Mouse (Mus musculus): ENCODE data around the gene Dnase2a. TPM values are rescaled to one million over a fixed set of nuclear protein-coding genes. Genes with fewer than 3 reads are reported as not detected.
"Not testable (repeated sequence)": the region's sequence is repeated elsewhere in the genome, so short reads cannot be mapped to it uniquely, and the experiment has no call there.

Dnase2a gene
- total RNA-seq, 2 experiments from 2014 or later, result 31.9 to 99.8 TPM

DNA sequence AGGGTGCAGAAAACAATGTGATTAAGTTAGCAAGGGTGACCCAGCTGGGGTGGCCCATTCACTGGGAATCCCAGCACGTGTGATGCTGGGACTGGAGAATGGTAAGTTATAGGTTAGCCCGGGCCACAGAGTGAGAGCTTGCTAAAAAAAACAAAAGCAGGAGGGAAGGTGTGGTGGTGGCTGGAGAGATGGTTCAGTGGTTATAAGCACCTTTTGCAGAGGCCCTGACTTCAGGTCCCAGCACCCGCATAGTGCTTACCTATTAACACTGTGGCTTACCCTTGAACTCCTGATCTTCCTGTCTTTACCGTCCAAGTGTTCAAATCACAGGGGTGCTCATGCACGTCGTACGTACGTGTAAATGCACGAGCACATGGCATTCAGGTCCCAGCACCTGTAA lies 1.3 kb upstream of the Dnase2a start:
- ATAC-seq (replicated peaks; ENCODE audit: low FRiP score, poor library complexity, severe bottlenecking), result no peak

DNA sequence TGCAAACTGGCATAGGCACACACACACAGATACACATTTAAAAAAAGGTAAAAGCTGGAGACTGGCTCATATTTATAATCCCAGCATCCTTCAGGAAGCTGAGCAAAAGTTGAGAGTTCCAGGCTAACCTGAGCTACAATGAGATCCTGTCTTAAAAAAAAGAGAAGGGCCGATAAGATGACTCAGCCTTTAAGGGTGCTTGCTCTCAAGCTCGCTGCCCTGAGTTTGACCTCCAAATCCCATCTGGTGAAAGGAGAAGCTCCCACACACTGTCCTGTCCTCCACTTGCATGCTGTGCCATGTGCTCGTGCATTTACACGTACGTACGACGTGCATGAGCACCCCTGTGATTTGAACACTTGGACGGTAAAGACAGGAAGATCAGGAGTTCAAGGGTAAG lies 867 bp upstream of the Dnase2a start:
- ATAC-seq (replicated peaks; ENCODE audit: low FRiP score, poor library complexity, severe bottlenecking), result no peak

DNA sequence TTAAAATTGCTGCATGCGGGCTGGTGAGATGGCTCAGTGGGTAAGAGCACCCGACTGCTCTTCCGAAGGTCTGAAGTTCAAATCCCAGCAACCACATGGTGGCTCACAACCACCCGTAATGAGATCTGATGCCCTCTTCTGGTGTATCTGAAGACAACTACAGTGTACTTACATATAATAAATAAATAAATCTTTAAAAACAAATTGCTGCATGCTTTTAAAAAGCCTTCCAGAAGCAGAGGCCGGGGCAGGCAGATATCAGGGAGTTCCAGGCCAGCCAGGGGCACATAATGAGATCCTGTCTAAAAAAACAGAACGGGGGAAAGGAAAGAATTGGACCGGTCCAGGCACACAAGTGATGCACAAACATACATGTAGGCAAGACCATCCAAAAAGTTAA lies 381 bp upstream of the Dnase2a start:
- ATAC-seq (replicated peaks; ENCODE audit: low FRiP score, poor library complexity, severe bottlenecking), result not testable (repeated sequence)

DNA sequence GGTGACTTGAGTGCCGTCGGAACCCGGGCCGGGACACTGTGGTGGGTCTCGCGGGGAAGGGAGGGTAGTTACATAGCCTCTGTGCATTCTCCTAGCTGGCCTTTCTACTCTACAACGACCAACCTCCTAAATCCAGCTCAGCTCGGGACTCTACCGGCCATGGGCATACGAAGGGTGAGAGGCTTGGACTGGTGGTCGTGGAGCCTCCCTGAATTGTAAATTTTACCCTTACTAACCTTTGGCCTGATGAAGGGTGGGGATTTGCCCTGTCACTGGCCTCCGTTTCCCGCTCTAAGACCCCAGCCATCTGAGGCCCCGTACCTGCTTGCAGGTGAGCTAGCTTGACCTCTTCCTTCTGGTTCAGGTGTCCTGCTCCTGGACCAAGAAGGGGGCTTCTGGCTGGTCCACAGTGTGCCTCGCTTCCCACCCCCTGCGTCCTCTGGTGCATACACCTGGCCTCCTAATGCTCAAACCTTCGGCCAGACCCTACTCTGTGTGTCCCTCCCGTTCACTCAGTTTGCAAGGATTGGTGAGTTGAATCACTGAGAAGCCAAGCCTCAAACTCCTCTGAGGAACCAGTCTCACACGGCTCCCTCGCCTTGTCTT lies 905 bp downstream of the Dnase2a start:
- peak; percentile 10; the same call in 1 of the 2 replicates for ATAC-seq (replicated peaks; ENCODE audit: low FRiP score, poor library complexity, severe bottlenecking)

DNA sequence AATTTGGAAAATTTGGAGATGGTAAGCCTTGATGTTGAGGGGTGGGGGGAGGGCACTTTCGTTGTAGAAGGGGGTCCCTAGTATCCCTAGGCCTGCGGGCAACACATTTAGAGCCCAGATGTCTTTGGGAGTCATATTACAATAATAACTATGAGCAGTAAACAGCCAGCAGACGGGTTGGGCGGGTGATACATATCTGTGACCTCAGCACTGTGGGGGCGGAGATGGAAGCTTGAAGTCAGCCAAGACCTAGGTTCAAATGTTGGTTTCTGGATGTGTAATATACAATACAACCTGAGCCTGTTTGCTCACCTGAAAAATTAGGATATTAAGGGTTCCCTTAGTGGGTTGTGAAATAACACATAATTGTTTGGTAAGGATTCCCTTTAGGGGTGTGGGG lies 1.6 kb downstream of the Dnase2a start:
- peak; percentile 34 for ATAC-seq (replicated peaks; ENCODE audit: low FRiP score, poor library complexity, severe bottlenecking)

DNA sequence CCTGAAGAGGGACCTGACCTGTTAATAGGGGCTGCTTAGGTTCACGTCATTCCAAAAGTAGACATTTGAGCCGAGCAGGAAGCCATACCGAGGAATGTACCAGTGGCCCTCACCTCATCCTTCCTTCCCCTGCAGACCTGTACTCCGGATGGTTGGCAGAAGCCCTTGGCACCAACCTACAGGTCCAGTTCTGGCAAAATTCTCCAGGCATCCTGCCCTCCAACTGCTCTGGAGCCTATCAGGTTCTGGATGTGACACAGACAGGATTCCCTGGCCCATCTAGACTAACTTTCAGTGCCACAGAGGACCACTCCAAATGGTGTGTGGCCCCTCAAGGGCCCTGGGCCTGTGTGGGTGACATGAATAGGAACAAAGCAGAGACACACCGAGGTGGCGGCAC lies 2.2 kb downstream of the Dnase2a start:
- no peak for ATAC-seq (replicated peaks; ENCODE audit: low FRiP score, poor library complexity, severe bottlenecking)

DNA sequence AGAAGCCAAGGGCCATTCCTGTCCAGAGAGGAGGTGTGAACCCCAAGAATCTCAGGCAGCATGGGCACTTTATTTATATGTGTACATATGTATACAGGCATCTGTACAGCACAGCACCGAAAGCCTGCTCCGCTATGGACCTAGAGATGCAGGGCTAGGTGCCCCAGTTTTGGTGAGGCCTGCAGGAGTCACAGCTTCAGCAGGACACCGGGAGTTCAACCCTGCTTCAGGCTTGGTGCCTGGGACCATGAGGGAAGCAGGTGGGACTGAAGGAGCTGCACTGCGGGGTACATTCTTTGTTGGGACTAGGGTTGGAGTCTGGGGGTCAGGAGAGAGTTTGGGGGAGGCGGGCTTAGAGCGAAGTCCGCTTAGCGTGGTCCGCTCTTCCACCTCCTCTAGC lies 3.5 kb downstream of the Dnase2a start:
- no peak for ATAC-seq (replicated peaks; ENCODE audit: low FRiP score, poor library complexity, severe bottlenecking)

DNA sequence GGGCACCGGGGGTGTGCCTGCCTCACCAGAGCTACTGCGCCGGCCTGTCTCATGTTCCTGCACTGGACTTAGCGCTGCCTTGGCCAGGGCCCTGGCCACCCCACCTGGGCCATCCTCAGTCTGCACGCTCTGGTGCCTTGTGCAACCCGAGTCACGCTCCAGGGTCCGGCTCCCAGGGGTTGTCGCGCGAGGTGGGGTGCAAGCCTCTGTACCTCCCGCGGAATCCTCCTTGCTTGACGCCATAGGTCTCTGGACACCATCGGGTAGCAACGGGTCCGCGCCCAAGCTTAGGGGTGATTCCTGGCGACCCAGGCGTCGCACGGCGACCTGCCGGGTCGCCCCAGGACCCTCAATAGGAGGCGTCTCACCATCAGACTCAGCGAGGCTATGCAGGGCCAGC lies 4.0 kb downstream of the Dnase2a start:
- no peak for ATAC-seq (replicated peaks; ENCODE audit: low FRiP score, poor library complexity, severe bottlenecking)

DNA sequence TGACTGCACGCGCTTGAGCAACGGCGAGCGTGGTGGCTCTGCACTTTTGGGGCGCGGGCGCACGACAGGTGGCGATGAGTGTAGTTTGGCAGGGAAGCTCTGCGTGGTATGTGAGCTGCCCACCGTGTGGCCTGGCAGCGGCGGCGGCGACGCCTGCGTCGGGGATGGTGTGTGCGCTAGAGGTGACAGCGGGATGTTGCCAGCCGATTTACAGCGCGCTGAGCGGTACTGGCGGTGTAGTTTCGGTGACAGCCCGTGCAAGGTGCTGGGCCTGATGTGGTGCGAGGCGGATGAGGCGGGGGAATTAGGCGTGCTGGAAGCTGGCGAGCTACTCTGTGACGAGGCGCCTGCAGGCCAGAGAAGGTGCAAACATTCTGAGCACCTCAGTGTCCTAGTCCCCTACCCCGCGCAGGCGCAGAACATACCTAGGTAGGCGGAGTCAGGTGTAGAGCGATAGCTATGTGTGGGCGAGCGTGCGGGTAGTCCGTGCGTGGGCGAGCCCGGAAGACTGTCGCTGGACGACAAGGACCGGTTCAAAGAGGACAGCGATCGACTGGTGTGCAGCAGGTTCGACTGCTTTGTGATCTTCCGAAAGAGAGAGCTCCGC lies 4.6 kb downstream of the Dnase2a start:
- ATAC-seq (replicated peaks; ENCODE audit: low FRiP score, poor library complexity, severe bottlenecking), result peak; percentile 61

DNA sequence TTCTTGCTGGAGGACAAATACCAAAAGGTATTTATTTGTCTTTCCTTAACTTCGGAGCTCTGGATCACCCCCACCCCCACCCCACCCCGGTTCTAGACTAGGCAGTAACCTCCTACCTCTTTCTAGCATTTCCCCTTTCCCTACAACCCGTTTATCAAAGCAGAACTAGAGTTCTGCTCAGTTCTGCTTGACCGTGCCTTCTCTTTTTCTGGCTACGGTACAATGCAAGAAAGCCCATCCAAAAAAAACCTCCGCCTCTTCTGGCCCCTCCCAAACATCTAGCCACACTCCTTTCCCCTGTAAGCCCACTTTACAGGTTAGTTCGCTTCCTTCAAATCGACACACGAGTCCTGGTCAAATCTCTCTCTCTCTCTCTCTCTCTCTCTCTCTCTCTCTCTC lies 5.1 kb downstream of the Dnase2a start:
- ATAC-seq (replicated peaks; ENCODE audit: low FRiP score, poor library complexity, severe bottlenecking), result no peak

DNA sequence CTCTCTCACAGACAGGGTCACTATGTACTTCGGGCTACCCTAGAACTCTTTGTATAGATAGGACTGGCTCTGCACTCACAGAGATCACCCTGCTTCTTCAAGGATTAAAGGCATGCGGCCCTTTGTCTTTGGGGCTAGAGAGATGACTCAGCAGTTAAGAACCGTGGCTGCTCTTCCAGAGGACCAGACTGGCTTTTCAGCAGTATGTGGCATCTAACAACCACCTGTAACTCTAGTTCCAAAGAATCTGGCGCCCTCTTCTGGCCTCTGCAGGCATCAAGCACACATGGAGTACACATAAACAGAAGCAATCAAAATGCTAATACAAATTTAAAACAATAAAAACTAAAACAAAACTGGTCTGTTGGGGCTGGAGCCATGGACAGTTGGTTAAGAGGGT lies 5.6 kb downstream of the Dnase2a start:
- peak; percentile 31 for ATAC-seq (replicated peaks; ENCODE audit: low FRiP score, poor library complexity, severe bottlenecking)

DNA sequence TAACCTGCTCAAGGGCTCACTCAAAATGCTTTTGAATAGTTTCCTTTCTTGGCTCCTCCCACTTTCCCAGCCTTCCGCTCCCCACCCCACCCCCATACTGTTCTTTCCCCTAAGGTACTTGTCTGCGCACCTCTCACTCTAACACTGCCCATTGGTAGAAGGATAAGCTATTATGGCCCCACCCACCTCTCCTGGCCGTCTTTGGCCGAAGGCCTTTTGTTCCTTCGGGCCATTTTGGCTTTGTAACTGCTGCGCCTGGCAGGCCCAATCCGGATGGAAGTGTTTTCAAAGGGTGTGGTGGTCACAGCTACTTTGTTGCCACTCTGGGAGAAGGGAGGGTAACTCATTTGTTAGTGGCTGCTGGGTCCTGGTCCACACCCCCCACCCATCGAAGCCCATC lies 6.9 kb downstream of the Dnase2a start:
- no peak for ATAC-seq (replicated peaks; ENCODE audit: low FRiP score, poor library complexity, severe bottlenecking)

DNA sequence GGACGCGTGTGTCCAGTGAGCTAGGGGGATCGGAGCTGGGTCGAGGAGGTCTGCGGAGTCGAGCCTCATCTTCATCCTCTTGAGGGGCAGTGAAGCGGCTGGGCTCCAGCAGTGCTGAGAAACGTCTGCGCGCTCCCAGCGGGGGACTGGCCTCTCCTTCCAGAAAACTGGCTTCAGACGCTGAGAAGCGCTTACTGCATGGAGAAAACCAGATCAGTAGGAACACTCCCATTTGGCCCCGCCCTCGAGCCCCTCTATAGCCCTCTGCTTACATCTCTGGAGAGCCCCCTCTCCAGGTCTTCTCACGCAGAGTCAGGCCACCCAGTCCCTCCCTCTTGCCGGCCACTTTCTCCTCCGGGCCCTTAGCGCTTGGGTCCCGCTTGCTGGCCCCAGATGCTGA lies 9.4 kb downstream of the Dnase2a start:
- ATAC-seq (replicated peaks; ENCODE audit: low FRiP score, poor library complexity, severe bottlenecking), result no peak

DNA sequence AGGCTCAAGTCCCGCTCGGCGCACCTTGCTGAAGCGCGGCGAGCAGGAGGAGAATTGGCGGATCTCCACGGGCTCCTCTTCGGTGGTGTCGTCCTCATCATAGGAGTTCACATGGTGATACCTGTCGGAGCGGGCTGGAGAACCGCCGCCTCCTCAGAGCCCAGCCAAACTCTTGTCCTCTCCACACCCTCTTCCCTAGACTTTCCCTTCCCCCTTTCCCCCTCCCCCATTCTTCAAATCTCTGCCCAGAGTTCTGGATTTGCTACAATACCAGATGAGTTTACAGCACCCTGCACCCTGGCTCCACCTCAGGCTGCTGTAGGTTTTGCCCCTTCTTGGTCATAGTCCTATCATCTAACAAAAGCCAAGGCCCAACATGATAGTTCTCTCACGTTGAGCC lies 10.3 kb downstream of the Dnase2a start:
- no peak for ATAC-seq (replicated peaks; ENCODE audit: low FRiP score, poor library complexity, severe bottlenecking)

DNA sequence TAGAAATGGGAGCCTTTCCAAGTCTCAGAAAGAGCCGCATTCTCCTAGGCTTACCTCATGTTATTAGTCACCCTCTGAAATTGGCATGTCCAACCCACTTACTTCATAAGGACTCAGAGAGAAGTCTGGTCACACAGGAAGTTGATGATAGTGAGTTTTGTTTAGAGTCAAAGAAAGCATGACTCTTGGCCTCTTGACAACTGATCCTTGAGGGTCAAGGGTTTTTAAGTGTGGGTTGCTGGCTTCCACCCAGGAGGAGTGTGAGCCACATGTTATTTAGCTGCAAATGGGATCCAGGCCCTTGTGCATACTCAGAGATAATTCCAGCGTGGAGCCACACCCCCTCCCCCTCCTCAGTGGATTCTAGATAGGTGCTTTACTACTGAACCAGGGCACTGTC lies 13.2 kb downstream of the Dnase2a start:
- no peak for ATAC-seq (replicated peaks; ENCODE audit: low FRiP score, poor library complexity, severe bottlenecking)

DNA sequence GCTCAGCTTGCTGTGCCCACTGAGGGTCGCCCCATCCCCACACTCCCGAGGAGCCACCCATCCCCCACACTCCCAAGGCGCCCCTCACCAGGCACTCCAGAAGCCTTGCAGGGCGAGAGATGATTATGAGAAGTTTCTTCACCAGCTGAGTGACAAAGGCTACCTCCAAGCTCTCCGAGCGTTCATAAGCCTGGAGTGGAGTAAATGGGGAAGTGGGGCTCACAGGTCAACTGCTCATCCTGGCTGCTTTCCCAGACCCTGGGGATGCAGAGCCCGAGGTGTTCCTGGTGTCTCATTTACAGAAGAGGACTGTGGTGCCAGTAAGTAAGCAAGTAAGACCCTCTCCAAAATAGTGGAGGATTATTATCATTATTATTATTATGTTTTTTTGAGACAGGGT lies 17.2 kb downstream of the Dnase2a start:
- no peak for ATAC-seq (replicated peaks; ENCODE audit: low FRiP score, poor library complexity, severe bottlenecking)

DNA sequence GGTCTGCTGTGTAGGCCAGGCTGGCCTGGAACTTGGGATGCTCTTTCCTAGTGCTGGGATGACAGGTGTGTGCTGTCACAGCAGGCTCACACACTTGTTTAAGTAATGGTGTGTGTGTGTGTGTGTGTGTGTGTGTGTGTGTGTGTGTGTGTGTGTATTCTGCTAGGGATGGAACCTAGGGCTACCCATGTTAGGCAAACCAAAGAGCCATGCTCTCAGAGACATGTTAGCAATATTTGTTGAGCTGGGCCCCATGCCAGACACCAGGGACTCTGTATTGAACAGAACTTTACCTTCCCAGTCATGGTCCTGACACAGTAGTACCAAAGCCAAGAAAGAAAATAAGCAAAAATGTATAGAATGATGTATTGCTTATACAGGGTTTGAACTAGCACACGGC lies 19.2 kb downstream of the Dnase2a start:
- no peak for ATAC-seq (replicated peaks; ENCODE audit: low FRiP score, poor library complexity, severe bottlenecking)

DNA sequence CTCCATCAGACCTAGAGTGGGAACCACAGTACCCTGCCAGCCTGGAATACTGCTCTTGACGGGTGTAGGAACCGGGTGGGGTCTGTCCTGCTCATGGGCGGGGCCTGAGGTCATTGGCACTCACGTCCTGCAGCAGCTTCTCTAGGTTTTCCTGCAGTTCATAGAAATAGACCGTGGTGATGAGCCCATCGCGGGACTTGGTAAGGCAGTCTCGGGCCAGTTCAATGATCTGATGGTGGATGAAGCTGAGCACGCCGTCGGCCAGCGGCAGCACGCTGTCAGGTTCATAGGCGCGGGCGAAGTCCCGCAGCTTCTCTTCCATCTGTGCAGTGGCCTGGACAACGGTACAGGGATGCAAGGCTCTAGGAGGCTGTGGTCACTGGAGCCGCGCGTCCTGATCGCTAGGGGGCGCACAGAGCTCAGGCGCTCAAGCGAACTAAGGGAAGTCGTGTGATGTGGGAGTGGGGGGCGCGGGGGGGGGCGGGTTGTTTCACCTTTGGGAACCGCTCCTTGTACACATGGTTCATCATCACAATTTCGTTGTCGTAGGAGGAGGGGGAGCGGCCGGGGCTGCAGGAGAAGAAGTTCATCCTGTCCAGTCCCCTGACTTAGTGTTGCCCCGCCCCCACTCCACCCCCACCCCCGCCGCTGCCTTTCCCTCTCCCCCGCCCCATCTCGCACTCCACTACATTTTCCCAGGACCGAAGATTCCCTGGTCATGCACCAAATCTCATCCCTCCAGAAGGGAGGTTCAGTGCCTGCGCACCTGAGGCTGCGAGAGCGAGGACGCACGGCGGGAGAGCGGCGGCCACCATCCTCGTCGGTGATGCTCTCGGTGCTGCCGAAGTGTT lies 20.3 kb downstream of the Dnase2a start:
- ATAC-seq (replicated peaks; ENCODE audit: low FRiP score, poor library complexity, severe bottlenecking), result peak; percentile 78

DNA sequence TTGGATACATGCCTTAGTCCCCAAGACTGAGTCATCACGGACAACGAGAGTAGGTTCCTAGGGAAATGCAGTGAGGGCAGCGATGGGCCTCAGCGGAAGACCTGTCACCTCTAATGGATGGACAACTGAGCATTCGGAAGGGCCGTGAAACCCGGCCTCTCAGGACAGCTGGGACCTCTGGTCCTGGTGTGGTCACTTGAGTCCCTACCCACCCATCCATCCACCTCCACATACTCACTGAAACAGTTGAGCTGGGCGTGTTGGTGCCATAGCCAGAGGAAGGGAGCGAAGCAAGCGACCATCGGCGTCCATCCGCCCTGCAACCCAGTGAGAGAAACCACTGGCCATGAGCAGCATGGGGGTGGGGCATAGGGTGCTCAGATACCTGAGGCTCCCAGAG lies 22.2 kb downstream of the Dnase2a start:
- ATAC-seq (replicated peaks; ENCODE audit: low FRiP score, poor library complexity, severe bottlenecking), result no peak

DNA sequence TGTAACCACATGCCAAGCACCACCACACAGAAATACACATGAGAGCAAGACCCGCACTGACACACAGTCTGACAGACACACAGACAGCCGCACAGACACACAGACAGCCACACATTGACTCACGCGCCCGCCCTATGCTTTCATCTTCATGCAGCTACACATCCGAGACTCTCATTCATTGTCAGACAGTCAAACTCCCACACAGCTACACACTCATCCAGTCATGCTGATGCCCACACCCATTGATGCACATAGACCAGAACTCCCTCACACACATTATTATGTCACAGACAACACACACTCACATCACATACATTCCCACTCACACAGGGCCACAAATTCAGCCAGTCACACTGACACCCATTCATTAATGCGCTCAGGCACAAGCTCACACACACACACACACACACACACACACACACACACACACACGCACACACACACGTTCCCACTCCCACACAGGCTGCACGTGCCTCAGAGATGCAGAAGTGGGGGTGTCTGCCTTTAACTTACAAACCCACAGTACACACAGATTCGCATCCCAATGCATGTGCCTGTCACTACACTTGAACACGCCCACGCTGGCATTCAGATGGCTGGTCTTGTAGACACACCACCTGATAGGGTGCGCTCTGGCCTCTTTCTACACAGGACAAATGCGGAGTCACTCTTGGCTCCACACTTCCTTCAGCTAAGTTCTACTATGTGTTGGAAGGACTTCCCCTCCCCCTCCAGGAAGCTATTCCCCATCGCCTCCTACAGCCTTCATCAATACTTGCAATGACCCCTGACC lies 25.6 kb downstream of the Dnase2a start:
- ATAC-seq (replicated peaks; ENCODE audit: low FRiP score, poor library complexity, severe bottlenecking), result no peak

Measured in erythroblast, adult 5-6 weeks (primary cell).